Mouse (Mus musculus) lung, postnatal 0 days (tissue): Measurements from ENCODE around the gene Zfp977. TPM values are rescaled to one million over a fixed set of nuclear protein-coding genes. Genes with fewer than 3 reads are reported as not detected.
"Not testable (repeated sequence)": the region's sequence is repeated elsewhere in the genome, so short reads cannot be mapped to it uniquely, and the experiment has no call there.

Experiments
- ATAC-seq: fragments of 200-750 bp; cut with Nextera tagmentation; 2 replicates; pipeline ENCODE4 v1.8.0; 2017; ENCODE audit warnings: moderate library complexity
- DNase-seq: peaks from one replicate; pipeline ENCODE4 v3.0.0-alpha.2; 2016; ENCODE audit warnings: low spot score
- H3K27ac ChIP-seq: fragments of 300-500 bp; sonication (generic); 2 replicates; pipeline ENCODE4 v1.5.1; 2014; ENCODE audit warnings: antibody characterized with exemption, mild to moderate bottlenecking, low read length, mixed read lengths
- H3K27me3 ChIP-seq: fragments of 300-500 bp; sonication (generic); replicated peaks from 2 replicates; pipeline ENCODE4 v1.6.1; 2014; ENCODE audit warnings: low read length, mixed read lengths; ENCODE audit not compliant: insufficient read depth
- H3K36me3 ChIP-seq: fragments of 300-500 bp; sonication (generic); 2 replicates; pipeline ENCODE4 v1.6.1; 2014; ENCODE audit warnings: low read length, mixed read lengths; ENCODE audit not compliant: insufficient read depth
- H3K4me1 ChIP-seq: fragments of 300-500 bp; sonication (generic); 2 replicates; pipeline ENCODE4 v1.6.1; 2014; ENCODE audit warnings: antibody characterized with exemption, low read depth, low read length, mixed read lengths; ENCODE audit not compliant: insufficient read depth
- H3K4me2 ChIP-seq: fragments of 300-500 bp; sonication (generic); replicated peaks from 2 replicates; pipeline ENCODE4 v1.6.1; 2014; ENCODE audit warnings: low read depth, mild to moderate bottlenecking, low read length, moderate library complexity, mixed read lengths
- H3K4me3 ChIP-seq: fragments of 300-500 bp; sonication (generic); 2 replicates; pipeline ENCODE4 v1.5.1; 2014; ENCODE audit warnings: low read depth, low read length
- H3K9ac ChIP-seq: fragments of 300-500 bp; sonication (generic); replicated peaks from 2 replicates; pipeline ENCODE4 v1.6.1; 2014; ENCODE audit warnings: low read depth, mild to moderate bottlenecking
- H3K9me3 ChIP-seq: fragments of 300-500 bp; sonication (generic); 2 replicates; pipeline ENCODE4 v1.6.1; 2016; ENCODE audit warnings: low read length, mixed read lengths
- CTCF ChIP-seq: IDR thresholded peaks from 2 replicates; pipeline ENCODE4 v1.5.1; 2016; ENCODE audit warnings: antibody characterized with exemption, mild to moderate bottlenecking
- EP300 ChIP-seq: IDR thresholded peaks from 2 replicates; pipeline ENCODE4 v1.6.1; 2016; ENCODE audit warnings: antibody characterized with exemption, mild to moderate bottlenecking, control low read depth
- WGBS: fragments of 180-500 bp; shearing (Covaris S2); extraction: QIAGEN DNeasy Blood & Tissue Kit; methylation state at CpG from one replicate; pipeline ENCODE4 v1.1.7; 2014; 5-methylcytosine and 5-hydroxymethylcytosine counted together
- microRNA-seq: library from miRNA; unstranded; fragments of <30 nt; microRNA quantifications from one replicate; pipeline ENCODE4, GENCODE M21; 2016
- polyA plus RNA-seq: library from polyadenylated mRNA; unstranded; fragments of >200 nt; fragmentation: Nextera tagmentation; extraction: Ambion mirVana; gene quantifications from 2 replicates; pipeline ENCODE4 v1.2.1, GENCODE M21; 2015

Gene Zfp977
- 0.74 and 0.87 TPM in 2 replicates for polyA plus RNA-seq

- DNase-seq, H3K36me3 ChIP-seq, H3K4me3 ChIP-seq, H3K9ac ChIP-seq, H3K27me3 ChIP-seq, H3K4me1 ChIP-seq, H3K27ac ChIP-seq, H3K9me3 ChIP-seq, H3K4me2 ChIP-seq, ATAC-seq: not testable (repeated sequence)
- WGBS: 91% methylated on average over 11 of the region's 11 CpGs
These were observed at the start of gene Zfp977 for GRCm38 (mm10) chr7:42592413-42592812. TSS of gene Zfp977 (minus strand) at chr7:42592547.

GRCm38 (mm10) chr7:42631031-42631430 lies 38.7 kb upstream of the Zfp977 start:
- H3K9ac ChIP-seq, DNase-seq, H3K27ac ChIP-seq, H3K27me3 ChIP-seq, H3K36me3 ChIP-seq, H3K9me3 ChIP-seq, H3K4me1 ChIP-seq, H3K4me3 ChIP-seq, ATAC-seq, H3K4me2 ChIP-seq: not testable (repeated sequence)

GRCm38 (mm10) chr7:42595666-42596065 lies 3.3 kb upstream of the Zfp977 start:
- not testable (repeated sequence) for H3K27ac ChIP-seq, H3K36me3 ChIP-seq, H3K4me2 ChIP-seq, ATAC-seq, DNase-seq, H3K4me1 ChIP-seq, H3K9me3 ChIP-seq, H3K27me3 ChIP-seq, H3K4me3 ChIP-seq, H3K9ac ChIP-seq

- not testable (repeated sequence) for ATAC-seq, H3K4me1 ChIP-seq, H3K9me3 ChIP-seq, H3K4me3 ChIP-seq, DNase-seq, H3K27me3 ChIP-seq, H3K4me2 ChIP-seq, H3K36me3 ChIP-seq, H3K9ac ChIP-seq, H3K27ac ChIP-seq
These were observed 1.0 kb downstream of the Zfp977 start for GRCm38 (mm10) chr7:42591311-42591710.

- H3K27me3 ChIP-seq: no peaks in the 10 kb centered on the region
- H3K4me3 ChIP-seq: no peak within 1 kb of the TSS
- no peaks in the 10 kb centered on the region for H3K4me1 ChIP-seq
- no peak for DNase-seq
- no peak within 1 kb of the TSS for H3K4me2 ChIP-seq
- TF ChIP-seq EP300 (no peak), CTCF (no peak)
- no peak for ATAC-seq
- no peak within 1 kb of the TSS for H3K9ac ChIP-seq
- no peak within 1 kb of the TSS for H3K27ac ChIP-seq
- H3K9me3 ChIP-seq: peaks cover 7% of the 10 kb centered on the region
- 93% methylated on average over 5 of the region's 5 CpGs for WGBS
- H3K36me3 ChIP-seq: no peaks in the 10 kb centered on the region
These were observed 13.9 kb downstream of the Zfp977 start, which contains the start of gene Gm21028 for GRCm38 (mm10) chr7:42578488-42578887. TSS of gene Gm21028 (minus strand) at chr7:42578588.

- no peak overlapping the region for H3K9ac ChIP-seq
- TF ChIP-seq CTCF (no peak), EP300 (no peak)
- H3K4me1 ChIP-seq: no peaks in the 10 kb centered on the region
- DNase-seq: no peak
- H3K27ac ChIP-seq: no peak overlapping the region
- H3K4me3 ChIP-seq: no peak overlapping the region
- ATAC-seq: no peak
- H3K9me3 ChIP-seq: no peaks in the 10 kb centered on the region
- no peaks in the 10 kb centered on the region for H3K36me3 ChIP-seq
- no peak overlapping the region for H3K4me2 ChIP-seq
- H3K27me3 ChIP-seq: no peaks in the 10 kb centered on the region
- 75% methylated on average over 3 of the region's 3 CpGs for WGBS
These were observed 40.6 kb downstream of the Zfp977 start for GRCm38 (mm10) chr7:42551766-42552165.

Small RNA genes within 50 kb of the gene (microRNA-seq; reads per million reads assigned to microRNA genes)
- not detected for gene Gm24938

Other genes with a start within 250 kb of the Zfp977 start
- gene 4933421I07Rik, start 144.4 kb downstream of the Zfp977 start, polyA plus RNA-seq: not detected in 2 replicates
- gene Zfp141, start 86.8 kb downstream of the Zfp977 start, polyA plus RNA-seq: 2.9 and 3.4 TPM in 2 replicates
- gene Gm21028, start 14.0 kb downstream of the Zfp977 start, polyA plus RNA-seq: not detected in 2 replicates
- 2.0 and 2.1 TPM in 2 replicates for gene Zfp976, start 50.0 kb upstream of the Zfp977 start, polyA plus RNA-seq
- 4.7 and 4.9 TPM in 2 replicates for gene Zfp975, start 100.2 kb upstream of the Zfp977 start, polyA plus RNA-seq
- gene Gm17067, start 134.5 kb upstream of the Zfp977 start, polyA plus RNA-seq: not detected in 2 replicates
- gene Vmn2r62, start 201.0 kb upstream of the Zfp977 start, polyA plus RNA-seq: not detected in 2 replicates